Mouse (Mus musculus): ENCODE results near the gene Wnk1. TPM values are rescaled to one million over a fixed set of nuclear protein-coding genes. Genes with fewer than 3 reads are reported as not detected.

The Wnk1 gene
- polyA plus RNA-seq, 1 experiment from 2014 or later, result 59.3 TPM

GRCm38 (mm10) chr6:119924235-119925005 lies 114.1 kb downstream of the Wnk1 start:
- H3K4me2 ChIP-seq, result no peak overlapping the region
- no peaks in the 10 kb centered on the region for H3K4me1 ChIP-seq (ENCODE audit: control insufficient read depth, insufficient read depth, low read length)
- H3K36me3 ChIP-seq (ENCODE audit: control insufficient read depth, insufficient read depth, low read length), result peaks cover 9% of the 10 kb centered on the region; the same call in 1 of the 2 replicates
- H3K27ac ChIP-seq (ENCODE audit: low read depth, low read length), result no peak overlapping the region
- ATAC-seq (ENCODE audit: low FRiP score), result no peak
- 64% methylated on average over 4 of the region's 4 CpGs for WGBS
- H3K9ac ChIP-seq (ENCODE audit: low read length), result no peak overlapping the region
- no peaks in the 10 kb centered on the region for H3K9me3 ChIP-seq (ENCODE audit: control insufficient read depth, low read length)
- no peak for DNase-seq (ENCODE audit: low spot score, missing footprints)
- H3K4me3 ChIP-seq (ENCODE audit: low read depth, low read length), result no peak overlapping the region
- no peaks in the 10 kb centered on the region for H3K27me3 ChIP-seq (ENCODE audit: control insufficient read depth, insufficient read depth, low read length)

- no peak for DNase-seq (ENCODE audit: low spot score, missing footprints)
- 90% methylated on average over 4 of the region's 4 CpGs for WGBS
- Histone ChIP-seq H3K36me3 (ENCODE audit: control insufficient read depth, insufficient read depth, low read length) (peaks cover 10% of the 10 kb centered on the region; the same call in 1 of the 2 replicates), H3K27me3 (ENCODE audit: control insufficient read depth, insufficient read depth, low read length) (no peaks in the 10 kb centered on the region), H3K9ac (ENCODE audit: low read length) (no peak overlapping the region), H3K27ac (ENCODE audit: low read depth, low read length) (no peak overlapping the region), H3K9me3 (ENCODE audit: control insufficient read depth, low read length) (no peaks in the 10 kb centered on the region), H3K4me1 (ENCODE audit: control insufficient read depth, insufficient read depth, low read length) (no peaks in the 10 kb centered on the region), H3K4me2 (no peak overlapping the region), H3K4me3 (ENCODE audit: low read depth, low read length) (no peak overlapping the region)
- no peak for ATAC-seq (ENCODE audit: low FRiP score)
These were observed 115.9 kb downstream of the Wnk1 start for GRCm38 (mm10) chr6:119922544-119922943.

GRCm38 (mm10) chr6:119922136-119922535 lies 116.3 kb downstream of the Wnk1 start:
- DNase-seq (ENCODE audit: low spot score, missing footprints) (peak; percentile 66), ATAC-seq (ENCODE audit: low FRiP score) (no peak)
- Histone ChIP-seq H3K9me3 (ENCODE audit: control insufficient read depth, low read length) (no peaks in the 10 kb centered on the region), H3K27ac (ENCODE audit: low read depth, low read length) (no peak overlapping the region), H3K4me2 (no peak overlapping the region), H3K4me1 (ENCODE audit: control insufficient read depth, insufficient read depth, low read length) (no peaks in the 10 kb centered on the region), H3K4me3 (ENCODE audit: low read depth, low read length) (no peak overlapping the region), H3K27me3 (ENCODE audit: control insufficient read depth, insufficient read depth, low read length) (no peaks in the 10 kb centered on the region), H3K9ac (ENCODE audit: low read length) (no peak overlapping the region), H3K36me3 (ENCODE audit: control insufficient read depth, insufficient read depth, low read length) (peaks cover 8% of the 10 kb centered on the region; the same call in 1 of the 2 replicates)
- WGBS, result 84% methylated on average over 3 of the region's 3 CpGs

DNA sequence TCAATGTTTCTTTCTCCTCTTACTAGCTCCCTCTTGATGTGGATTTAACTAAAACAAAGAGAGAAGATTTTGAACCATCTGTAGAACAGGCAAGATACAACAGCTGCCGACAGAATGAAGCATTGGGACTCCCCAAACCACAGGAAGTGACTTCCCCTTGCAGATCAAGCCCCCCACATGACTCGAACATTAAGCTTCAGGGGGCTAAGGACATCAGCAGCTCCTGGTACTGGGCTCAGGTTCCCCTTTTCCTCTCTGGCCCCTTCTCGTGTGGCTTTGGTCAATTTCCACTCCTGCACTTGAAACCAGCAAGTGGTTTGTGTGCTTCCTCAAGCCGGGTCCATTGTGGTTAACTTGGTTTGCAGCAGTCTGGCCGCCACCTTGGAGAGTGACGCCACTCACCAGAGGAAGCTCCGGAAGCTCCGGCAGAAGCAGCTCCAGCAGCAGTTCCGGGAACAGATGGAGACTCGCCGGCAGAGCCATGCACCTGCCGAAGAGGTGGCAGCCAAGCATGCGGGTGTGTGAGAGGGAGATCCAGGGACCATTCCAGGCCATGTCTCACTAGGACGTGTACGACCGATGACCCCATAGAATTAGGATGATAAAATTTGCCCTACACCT lies 119.8 kb downstream of the Wnk1 start:
- Histone ChIP-seq H3K27ac (ENCODE audit: low read depth, low read length) (no peak overlapping the region), H3K27me3 (ENCODE audit: control insufficient read depth, insufficient read depth, low read length) (no peaks in the 10 kb centered on the region), H3K4me2 (no peak overlapping the region), H3K4me3 (ENCODE audit: low read depth, low read length) (no peak overlapping the region), H3K4me1 (ENCODE audit: control insufficient read depth, insufficient read depth, low read length) (no peaks in the 10 kb centered on the region), H3K36me3 (ENCODE audit: control insufficient read depth, insufficient read depth, low read length) (peaks cover 8% of the 10 kb centered on the region), H3K9ac (ENCODE audit: low read length) (no peak overlapping the region), H3K9me3 (ENCODE audit: control insufficient read depth, low read length) (no peaks in the 10 kb centered on the region)
- DNase-seq (ENCODE audit: low spot score, missing footprints), result peak; percentile 64
- WGBS, result 87% methylated on average over 16 of the region's 16 CpGs
- no peak for ATAC-seq (ENCODE audit: low FRiP score)

DNA sequence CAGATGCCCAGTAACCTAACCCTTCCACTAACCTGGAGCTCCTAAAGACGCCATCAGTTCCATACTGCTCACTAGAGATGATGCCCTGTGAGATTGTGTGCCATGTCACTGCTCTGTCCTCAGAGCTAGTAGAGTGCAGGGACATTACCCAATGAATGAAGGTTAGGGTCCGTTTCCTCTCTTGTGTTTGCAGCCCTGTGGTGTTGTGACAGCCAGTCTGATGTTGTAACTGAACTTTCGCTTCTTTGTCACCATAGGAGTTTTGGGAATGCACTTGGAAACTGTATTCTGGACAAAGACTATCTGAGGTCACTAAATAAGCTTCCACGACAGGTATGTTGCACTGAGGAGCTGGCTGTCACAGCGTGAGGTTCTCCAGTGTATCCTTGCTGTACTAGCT lies 122.8 kb downstream of the Wnk1 start:
- ATAC-seq (ENCODE audit: low FRiP score) (no peak), DNase-seq (ENCODE audit: low spot score, missing footprints) (no peak)
- no peak overlapping the region for H3K9ac ChIP-seq (ENCODE audit: low read length)
- H3K9me3 ChIP-seq (ENCODE audit: control insufficient read depth, low read length), result no peaks in the 10 kb centered on the region
- H3K4me2 ChIP-seq, result no peak overlapping the region
- no peaks in the 10 kb centered on the region for H3K4me1 ChIP-seq (ENCODE audit: control insufficient read depth, insufficient read depth, low read length)
- H3K27me3 ChIP-seq (ENCODE audit: control insufficient read depth, insufficient read depth, low read length), result no peaks in the 10 kb centered on the region
- peaks cover 11% of the 10 kb centered on the region for H3K36me3 ChIP-seq (ENCODE audit: control insufficient read depth, insufficient read depth, low read length)
- H3K27ac ChIP-seq (ENCODE audit: low read depth, low read length), result no peak overlapping the region
- H3K4me3 ChIP-seq (ENCODE audit: low read depth, low read length), result no peak overlapping the region
- WGBS, result 93% methylated on average over 5 of the region's 5 CpGs

DNA sequence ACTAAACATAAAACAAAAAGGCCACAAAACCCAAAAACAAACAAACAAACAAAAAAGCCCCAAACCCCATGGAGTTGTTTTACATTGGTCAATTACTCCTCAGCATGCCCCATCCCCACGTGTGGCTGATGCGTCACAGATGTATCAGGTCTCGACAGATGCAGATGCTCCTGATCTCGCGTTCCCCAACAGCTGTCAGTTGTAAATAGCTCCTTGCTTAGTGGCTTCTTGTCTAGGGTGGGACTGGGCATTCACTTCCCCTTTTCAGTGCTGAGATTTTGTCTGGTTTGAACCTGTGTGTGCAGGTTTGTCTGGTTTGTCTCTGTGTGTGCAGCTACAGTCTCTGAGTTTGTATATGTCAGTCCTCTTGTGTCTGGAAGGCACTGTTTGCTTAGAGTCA lies 126.4 kb downstream of the Wnk1 start:
- H3K36me3 ChIP-seq (ENCODE audit: control insufficient read depth, insufficient read depth, low read length), result peaks cover 5% of the 10 kb centered on the region

DNA sequence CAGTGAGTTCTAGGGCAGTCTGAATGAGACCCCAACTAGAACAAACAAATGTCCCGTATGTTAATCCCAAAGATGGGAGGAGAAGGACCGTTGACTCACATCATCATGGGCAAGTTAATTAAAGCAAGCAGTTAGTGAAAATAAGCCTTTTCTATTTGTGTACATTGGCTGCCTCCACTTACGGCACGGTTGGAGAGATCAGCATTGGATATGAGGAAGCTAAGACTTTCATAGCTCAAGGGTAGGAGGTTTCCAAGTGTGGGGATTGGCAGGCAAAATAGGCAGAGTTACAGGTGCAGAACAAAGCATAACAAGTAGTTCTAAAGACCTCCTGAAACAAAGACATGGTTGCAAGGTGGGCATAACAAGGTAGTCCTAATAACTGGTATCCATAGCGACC lies 133.0 kb downstream of the Wnk1 start:
- no peak overlapping the region for H3K9ac ChIP-seq (ENCODE audit: low read length)
- peaks cover 8% of the 10 kb centered on the region; the same call in 1 of the 2 replicates for H3K4me1 ChIP-seq (ENCODE audit: control insufficient read depth, insufficient read depth, low read length)
- H3K27me3 ChIP-seq (ENCODE audit: control insufficient read depth, insufficient read depth, low read length), result no peaks in the 10 kb centered on the region
- no peak overlapping the region for H3K27ac ChIP-seq (ENCODE audit: low read depth, low read length)
- no peak overlapping the region for H3K4me2 ChIP-seq
- 90% methylated on average over 5 of the region's 5 CpGs for WGBS
- DNase-seq (ENCODE audit: low spot score, missing footprints) (no peak), ATAC-seq (ENCODE audit: low FRiP score) (no peak)
- no peaks in the 10 kb centered on the region for H3K36me3 ChIP-seq (ENCODE audit: control insufficient read depth, insufficient read depth, low read length)
- no peaks in the 10 kb centered on the region for H3K9me3 ChIP-seq (ENCODE audit: control insufficient read depth, low read length)
- no peak overlapping the region for H3K4me3 ChIP-seq (ENCODE audit: low read depth, low read length)

More for the DNA sequence above, 126.4 kb downstream of the Wnk1 start:
- WGBS, result 84% methylated on average over 5 of the region's 5 CpGs
- ATAC-seq (ENCODE audit: low FRiP score), result no peak
- Histone ChIP-seq H3K4me3 (ENCODE audit: low read depth, low read length) (no peak overlapping the region), H3K9ac (ENCODE audit: low read length) (no peak overlapping the region), H3K4me1 (ENCODE audit: control insufficient read depth, insufficient read depth, low read length) (no peaks in the 10 kb centered on the region), H3K4me2 (no peak overlapping the region), H3K27ac (ENCODE audit: low read depth, low read length) (no peak overlapping the region), H3K9me3 (ENCODE audit: control insufficient read depth, low read length) (no peaks in the 10 kb centered on the region), H3K27me3 (ENCODE audit: control insufficient read depth, insufficient read depth, low read length) (no peaks in the 10 kb centered on the region)
- DNase-seq (ENCODE audit: low spot score, missing footprints), result no peak

DNA sequence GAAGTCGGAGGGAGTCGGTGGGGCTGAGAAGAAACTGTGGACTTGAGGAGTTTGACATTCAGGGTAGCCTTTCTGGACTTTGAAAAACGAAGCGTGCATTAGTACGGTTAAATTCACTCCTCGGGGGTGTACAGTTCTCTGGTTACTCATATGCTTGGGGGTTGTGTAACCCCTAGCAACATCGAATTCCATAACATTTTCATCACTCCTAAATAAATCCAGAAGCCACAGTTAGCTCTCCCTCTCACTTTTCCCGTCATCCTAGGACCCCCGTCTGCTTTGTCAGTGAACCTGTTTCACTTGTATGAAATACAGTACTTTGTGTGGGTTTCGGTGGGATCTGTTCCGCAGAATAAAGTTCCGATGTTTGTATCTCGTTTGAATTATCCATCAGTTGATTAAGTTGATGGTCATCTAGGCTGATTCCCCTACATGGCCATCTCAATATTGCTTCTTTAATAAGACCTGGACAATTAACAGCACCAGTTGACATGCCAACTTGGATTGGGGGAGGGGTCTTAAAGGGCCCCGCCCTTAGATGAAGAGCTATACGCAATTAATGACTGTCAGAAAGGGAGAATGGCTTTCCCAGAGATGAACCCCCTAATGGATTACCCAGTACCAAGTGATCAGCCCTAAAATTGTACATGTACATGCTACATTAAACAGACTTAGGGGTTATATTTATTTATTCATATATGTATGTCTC lies 135.2 kb downstream of the Wnk1 start:
- Histone ChIP-seq H3K27me3 (ENCODE audit: control insufficient read depth, insufficient read depth, low read length) (no peaks in the 10 kb centered on the region), H3K9ac (ENCODE audit: low read length) (peak overlapping the region; percentile 85), H3K4me3 (ENCODE audit: low read depth, low read length) (peak overlapping the region; percentile 91), H3K4me1 (ENCODE audit: control insufficient read depth, insufficient read depth, low read length) (peaks cover 8% of the 10 kb centered on the region; the same call in 1 of the 2 replicates), H3K4me2 (peak overlapping the region; percentile 78), H3K36me3 (ENCODE audit: control insufficient read depth, insufficient read depth, low read length) (no peaks in the 10 kb centered on the region), H3K9me3 (ENCODE audit: control insufficient read depth, low read length) (no peaks in the 10 kb centered on the region), H3K27ac (ENCODE audit: low read depth, low read length) (peak overlapping the region; percentile 30)
- DNase-seq (ENCODE audit: low spot score, missing footprints) (no peak), ATAC-seq (ENCODE audit: low FRiP score) (peak; percentile 1; the same call in 1 of the 2 replicates)
- WGBS, result 24% methylated on average over 15 of the region's 15 CpGs

All from midbrain, embryonic 11.5 days (tissue).